Mouse (Mus musculus) spleen, adult 18-20 months (tissue): ENCODE results near the gene Rfx5.

ENCODE experiments used
- DNase-seq, 2 experiments: peaks; one replicate each; pipeline ENCODE4 v3.0.0; 2022; ENCODE audit warnings: mixed read lengths in 2 of 2

The Rfx5 gene

DNA sequence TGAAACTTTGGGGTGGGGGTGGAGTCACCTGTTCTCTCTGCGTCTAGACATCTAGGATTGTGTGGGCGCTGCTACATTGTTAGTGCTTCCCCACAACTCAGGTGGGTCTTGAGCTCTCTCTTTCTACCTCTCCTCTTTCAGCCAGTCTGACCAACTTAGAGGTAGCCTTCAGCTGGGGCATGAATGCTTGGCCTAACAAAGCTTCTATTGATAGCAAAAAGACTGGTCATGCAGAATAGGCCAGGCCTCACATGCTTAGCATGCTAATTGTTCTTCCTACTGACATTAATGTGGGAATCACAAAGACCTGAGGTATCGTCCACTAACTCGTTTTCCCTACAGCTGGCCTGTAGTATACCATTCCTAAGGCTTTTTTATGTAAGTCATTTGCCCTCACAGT is 48.7 kb downstream of the Rfx5 start:
- DNase-seq: no peak

DNA sequence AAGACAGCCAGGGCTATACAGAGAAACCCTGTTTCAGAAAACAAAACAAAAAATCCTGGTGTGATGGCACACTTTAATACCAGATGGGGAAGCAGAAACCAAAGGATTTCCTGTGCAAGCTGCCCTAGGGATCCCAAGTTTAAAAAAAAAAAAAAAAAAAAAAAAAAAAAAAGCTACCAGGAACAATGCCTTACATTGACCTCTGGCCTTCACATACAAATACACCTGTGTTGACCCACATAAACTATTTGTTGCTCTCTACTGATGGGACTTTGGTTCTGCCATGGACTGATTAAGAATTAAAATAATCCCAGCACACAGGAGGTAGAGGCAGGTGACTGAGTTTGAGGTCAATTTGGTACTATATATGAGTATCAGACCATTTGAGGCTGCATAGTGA is 49.4 kb downstream of the Rfx5 start:
- DNase-seq: no peak

DNA sequence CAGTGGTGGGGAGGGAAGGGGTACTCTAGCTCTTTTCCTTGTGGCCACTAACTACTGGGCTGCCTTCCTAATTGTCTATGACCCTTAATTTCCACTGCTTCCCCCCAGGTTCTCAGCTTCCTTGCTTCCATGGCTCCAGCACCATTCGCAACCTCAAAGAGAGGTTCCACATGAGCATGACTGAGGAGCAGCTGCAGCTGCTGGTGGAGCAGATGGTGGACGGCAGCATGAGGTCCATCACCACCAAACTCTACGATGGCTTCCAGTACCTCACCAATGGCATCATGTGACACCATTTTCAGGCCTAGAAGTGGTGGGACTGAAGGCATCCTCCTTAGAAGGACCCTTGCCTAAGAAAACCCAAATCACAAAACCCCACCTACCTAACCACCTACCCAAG is 51.8 kb downstream of the Rfx5 start:
- no peak for DNase-seq

DNA sequence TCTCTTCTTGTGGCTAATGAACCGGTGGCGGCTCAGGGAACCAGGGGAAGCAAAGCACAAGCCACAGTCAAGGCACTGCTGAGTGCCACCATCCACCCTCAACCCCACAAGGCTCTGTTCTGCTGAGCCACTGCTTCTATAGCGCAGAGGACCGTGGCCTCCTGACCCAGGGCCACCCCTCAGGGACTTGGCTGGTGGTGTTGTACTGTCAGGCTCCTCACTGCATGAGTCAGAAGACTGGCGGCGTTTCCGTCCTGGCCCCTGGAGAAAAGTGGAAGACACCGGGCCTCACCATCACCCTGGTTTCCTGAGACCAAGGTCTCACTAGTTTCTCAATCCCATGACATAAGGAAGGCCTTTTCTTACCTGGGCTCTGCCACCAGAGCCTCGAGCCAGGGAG is 53.8 kb downstream of the Rfx5 start:
- no peak for DNase-seq

- DNase-seq: no peak
Measured at GRCm38 (mm10) chr3:95010396-95010795, 56.5 kb downstream of the Rfx5 start.
